Mouse (Mus musculus): ENCODE measurements at regions not wholly inside any gene's neighbourhood (a gene's known extent, or its start where the extent isn't known, plus 50 kb on each side); places are given as distances from the start of the nearest gene placed in this dataset.

DNA sequence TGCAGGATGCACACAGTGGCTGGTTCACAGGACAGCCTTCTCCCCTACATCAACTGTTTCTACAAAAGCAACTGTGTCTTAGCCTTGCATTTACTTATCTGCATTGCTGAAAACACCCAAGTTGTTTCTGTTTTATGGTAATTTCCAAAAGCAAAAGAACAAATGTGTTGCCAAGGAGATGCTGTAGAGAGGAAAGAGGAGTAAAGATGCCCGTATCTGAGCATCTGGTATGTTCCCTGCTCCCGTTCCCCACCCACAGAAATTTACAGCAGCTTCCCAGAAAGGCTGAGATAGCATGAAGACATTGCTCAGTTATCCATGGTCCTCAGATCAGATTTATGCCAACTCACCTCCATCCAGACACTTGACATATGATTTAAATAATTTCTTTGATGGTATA lies 104.5 kb upstream of the Npy2r start:
- no peaks in the 10 kb centered on the region for H3K9me3 ChIP-seq (replicated peaks; ENCODE audit: control insufficient read depth, low read length)
- H3K4me3 ChIP-seq (ENCODE audit: low read depth, low read length) = no peak overlapping the region
- ATAC-seq (replicated peaks; ENCODE audit: insufficient number of reproducible peaks, low FRiP score, low TSS enrichment) = no peak
- 78% methylated on average over 2 of the region's 2 CpGs for WGBS (ENCODE audit: insufficient replicate concordance)
- H3K36me3 ChIP-seq (ENCODE audit: control insufficient read depth, insufficient read depth, low read length) = no peaks in the 10 kb centered on the region
- H3K9ac ChIP-seq (ENCODE audit: low read depth, low read length) = no peak overlapping the region
- no peak overlapping the region for H3K27ac ChIP-seq (ENCODE audit: low read depth, low read length)
- no peaks in the 10 kb centered on the region for H3K4me1 ChIP-seq (ENCODE audit: control insufficient read depth, insufficient read depth, low read length)
- H3K4me2 ChIP-seq = no peak overlapping the region
- no peaks in the 10 kb centered on the region for H3K27me3 ChIP-seq (ENCODE audit: control insufficient read depth, insufficient read depth, low read length)

DNA sequence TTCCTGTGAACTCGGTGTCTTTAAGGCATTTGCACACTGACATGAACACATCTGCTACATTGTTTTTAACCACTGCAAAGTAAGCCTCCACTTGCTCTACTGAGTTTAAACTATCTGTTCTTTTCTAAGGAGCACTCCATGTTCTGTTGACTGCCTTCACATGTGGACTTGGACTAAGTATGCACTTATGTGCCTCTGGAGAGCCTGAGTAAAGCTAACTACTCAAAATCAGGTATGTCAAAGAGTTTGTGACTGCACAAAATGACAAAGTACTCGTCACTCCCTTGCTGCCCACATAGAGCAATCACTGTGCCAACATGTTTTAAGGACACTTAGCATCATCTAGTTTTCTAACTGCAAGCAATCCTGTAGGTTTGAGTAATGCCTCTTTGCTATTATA lies 92.2 kb upstream of the Npy2r start:
- H3K9ac ChIP-seq (ENCODE audit: low read depth, low read length) = no peak overlapping the region
- H3K4me3 ChIP-seq (ENCODE audit: low read depth, low read length) = no peak overlapping the region
- no peaks in the 10 kb centered on the region for H3K9me3 ChIP-seq (replicated peaks; ENCODE audit: control insufficient read depth, low read length)
- no peaks in the 10 kb centered on the region for H3K27me3 ChIP-seq (ENCODE audit: control insufficient read depth, insufficient read depth, low read length)
- H3K4me2 ChIP-seq = no peak overlapping the region
- no peaks in the 10 kb centered on the region for H3K36me3 ChIP-seq (ENCODE audit: control insufficient read depth, insufficient read depth, low read length)
- H3K27ac ChIP-seq (ENCODE audit: low read depth, low read length) = no peak overlapping the region
- ATAC-seq (replicated peaks; ENCODE audit: insufficient number of reproducible peaks, low FRiP score, low TSS enrichment) = no peak
- WGBS (ENCODE audit: insufficient replicate concordance) = 79% methylated on average over 2 of the region's 2 CpGs
- no peaks in the 10 kb centered on the region for H3K4me1 ChIP-seq (ENCODE audit: control insufficient read depth, insufficient read depth, low read length)

- no peak overlapping the region for H3K4me2 ChIP-seq
- no peak overlapping the region for H3K9ac ChIP-seq (ENCODE audit: low read depth, low read length)
- no peaks in the 10 kb centered on the region for H3K9me3 ChIP-seq (replicated peaks; ENCODE audit: control insufficient read depth, low read length)
- ATAC-seq (replicated peaks; ENCODE audit: insufficient number of reproducible peaks, low FRiP score, low TSS enrichment) = peak; percentile 83
- WGBS (ENCODE audit: insufficient replicate concordance) = 7% methylated on average over 3 of the region's 3 CpGs
- H3K36me3 ChIP-seq (ENCODE audit: control insufficient read depth, insufficient read depth, low read length) = no peaks in the 10 kb centered on the region
- no peaks in the 10 kb centered on the region for H3K27me3 ChIP-seq (ENCODE audit: control insufficient read depth, insufficient read depth, low read length)
- H3K4me1 ChIP-seq (ENCODE audit: control insufficient read depth, insufficient read depth, low read length) = no peaks in the 10 kb centered on the region
- no peak overlapping the region for H3K4me3 ChIP-seq (ENCODE audit: low read depth, low read length)
- H3K27ac ChIP-seq (ENCODE audit: low read depth, low read length) = no peak overlapping the region
Measured at GRCm38 (mm10) chr3:82636666-82637065, 88.8 kb upstream of the Npy2r start.

DNA sequence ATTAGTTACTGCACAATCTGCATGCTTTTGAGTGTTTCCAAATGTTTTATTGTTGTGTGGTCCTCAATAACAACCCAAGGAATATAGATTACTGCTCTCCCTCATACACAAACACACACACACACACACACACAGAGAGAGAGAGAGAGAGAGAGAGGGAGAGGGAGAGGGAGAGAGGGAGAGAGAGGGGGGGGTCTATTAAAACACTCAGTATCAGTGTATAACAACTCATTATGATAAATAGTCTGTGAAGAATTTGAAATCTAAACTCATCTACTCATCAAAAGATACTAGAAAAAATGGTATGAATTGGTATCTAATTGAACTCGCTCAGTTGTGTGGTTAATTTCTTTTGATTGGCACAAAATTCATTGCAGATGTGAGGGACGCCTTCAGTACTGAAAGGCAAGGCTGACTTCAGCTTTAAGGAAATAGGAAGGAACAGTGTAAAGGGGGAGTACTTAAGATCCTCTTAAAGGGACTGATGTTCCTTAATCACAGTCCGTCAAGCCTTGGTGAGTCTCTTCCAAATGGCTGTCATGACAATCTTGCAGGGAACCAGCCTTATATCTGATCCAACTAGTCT lies 72.6 kb upstream of the Npy2r start:
- no peak overlapping the region for H3K9ac ChIP-seq (ENCODE audit: low read depth, low read length)
- H3K4me3 ChIP-seq (ENCODE audit: low read depth, low read length) = no peak overlapping the region
- no peaks in the 10 kb centered on the region for H3K9me3 ChIP-seq (replicated peaks; ENCODE audit: control insufficient read depth, low read length)
- no peak overlapping the region for H3K4me2 ChIP-seq
- no peaks in the 10 kb centered on the region for H3K4me1 ChIP-seq (ENCODE audit: control insufficient read depth, insufficient read depth, low read length)
- 65% methylated on average over 3 of the region's 3 CpGs for WGBS (ENCODE audit: insufficient replicate concordance)
- no peak for ATAC-seq (replicated peaks; ENCODE audit: insufficient number of reproducible peaks, low FRiP score, low TSS enrichment)
- H3K36me3 ChIP-seq (ENCODE audit: control insufficient read depth, insufficient read depth, low read length) = no peaks in the 10 kb centered on the region
- no peak overlapping the region for H3K27ac ChIP-seq (ENCODE audit: low read depth, low read length)
- no peaks in the 10 kb centered on the region for H3K27me3 ChIP-seq (ENCODE audit: control insufficient read depth, insufficient read depth, low read length)

DNA sequence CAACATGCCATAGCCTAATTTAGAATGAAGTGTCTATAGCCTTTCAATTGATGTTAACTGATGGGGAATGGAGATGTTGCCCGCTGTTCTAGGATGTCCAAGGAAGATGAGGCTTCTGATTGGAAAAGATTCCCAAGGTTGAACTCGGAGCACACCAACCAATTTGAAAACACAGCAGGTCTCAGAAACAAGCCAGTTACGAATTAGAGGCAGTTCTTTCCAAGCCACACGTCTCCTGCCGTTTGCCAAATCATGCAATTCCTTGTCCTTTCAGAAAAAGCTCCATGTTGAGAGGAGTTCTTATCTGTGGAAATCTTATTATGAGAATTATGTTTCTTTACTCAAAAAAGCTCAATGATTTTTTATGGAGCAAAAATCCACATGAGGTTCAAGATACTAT lies 71.5 kb upstream of the Npy2r start:
- Histone ChIP-seq H3K27me3 (ENCODE audit: control insufficient read depth, insufficient read depth, low read length) (no peaks in the 10 kb centered on the region), H3K4me2 (no peak overlapping the region), H3K9ac (ENCODE audit: low read depth, low read length) (no peak overlapping the region), H3K36me3 (ENCODE audit: control insufficient read depth, insufficient read depth, low read length) (no peaks in the 10 kb centered on the region), H3K4me1 (ENCODE audit: control insufficient read depth, insufficient read depth, low read length) (no peaks in the 10 kb centered on the region), H3K27ac (ENCODE audit: low read depth, low read length) (no peak overlapping the region), H3K9me3 (replicated peaks; ENCODE audit: control insufficient read depth, low read length) (no peaks in the 10 kb centered on the region), H3K4me3 (ENCODE audit: low read depth, low read length) (no peak overlapping the region)
- no peak for ATAC-seq (replicated peaks; ENCODE audit: insufficient number of reproducible peaks, low FRiP score, low TSS enrichment)
- 84% methylated on average over 5 of the region's 5 CpGs for WGBS (ENCODE audit: insufficient replicate concordance)

DNA sequence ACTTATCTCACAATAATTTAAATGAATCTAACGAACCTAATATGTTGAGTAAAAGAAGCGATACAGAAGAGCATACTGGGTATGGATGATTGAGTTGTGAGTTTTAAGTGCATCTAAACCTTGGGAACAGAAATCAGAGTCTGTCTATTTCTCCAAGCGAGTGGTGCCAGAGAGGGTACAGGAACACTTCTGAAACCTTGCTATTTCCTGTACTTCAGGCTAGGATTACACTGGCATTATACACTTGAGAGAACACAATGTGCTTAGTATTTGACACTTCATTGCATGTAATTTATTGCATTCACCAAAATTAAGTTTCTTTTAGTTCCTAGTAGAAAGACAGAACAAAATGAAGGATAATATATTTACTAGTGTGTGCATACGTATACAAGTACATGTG lies 54.0 kb upstream of the Npy2r start:
- Histone ChIP-seq H3K9ac (ENCODE audit: low read depth, low read length) (no peak overlapping the region), H3K4me2 (no peak overlapping the region), H3K9me3 (replicated peaks; ENCODE audit: control insufficient read depth, low read length) (no peaks in the 10 kb centered on the region), H3K27me3 (ENCODE audit: control insufficient read depth, insufficient read depth, low read length) (no peaks in the 10 kb centered on the region), H3K4me3 (ENCODE audit: low read depth, low read length) (no peak overlapping the region), H3K36me3 (ENCODE audit: control insufficient read depth, insufficient read depth, low read length) (no peaks in the 10 kb centered on the region), H3K4me1 (ENCODE audit: control insufficient read depth, insufficient read depth, low read length) (no peaks in the 10 kb centered on the region), H3K27ac (ENCODE audit: low read depth, low read length) (no peak overlapping the region)
- ATAC-seq (replicated peaks; ENCODE audit: insufficient number of reproducible peaks, low FRiP score, low TSS enrichment) = no peak
- 80% methylated on average over 4 of the region's 4 CpGs for WGBS (ENCODE audit: insufficient replicate concordance)

DNA sequence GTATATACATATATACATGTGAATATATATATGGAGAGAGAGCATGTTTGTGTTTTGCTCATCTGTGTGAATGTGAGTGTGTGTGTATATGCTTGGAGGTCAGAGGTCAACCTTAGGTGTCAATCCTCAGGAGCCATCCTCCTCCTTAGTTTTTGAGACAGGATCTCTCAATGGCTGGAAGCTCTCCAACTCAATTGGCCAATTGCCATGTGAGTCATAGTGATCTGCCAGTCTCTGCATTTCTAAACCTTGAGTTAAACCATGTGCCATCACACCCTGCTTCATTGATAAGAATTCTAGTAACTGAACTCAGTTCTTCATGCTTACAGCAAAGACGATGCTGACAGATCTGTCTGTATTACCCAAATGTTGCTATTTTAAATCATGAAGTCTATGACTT lies 50.8 kb upstream of the Npy2r start:
- WGBS (ENCODE audit: insufficient replicate concordance) = 65% methylated on average over 1 of the region's 1 CpGs
- H3K36me3 ChIP-seq (ENCODE audit: control insufficient read depth, insufficient read depth, low read length) = no peaks in the 10 kb centered on the region
- H3K27ac ChIP-seq (ENCODE audit: low read depth, low read length) = no peak overlapping the region
- H3K27me3 ChIP-seq (ENCODE audit: control insufficient read depth, insufficient read depth, low read length) = no peaks in the 10 kb centered on the region
- no peaks in the 10 kb centered on the region for H3K9me3 ChIP-seq (replicated peaks; ENCODE audit: control insufficient read depth, low read length)
- H3K9ac ChIP-seq (ENCODE audit: low read depth, low read length) = no peak overlapping the region
- no peak overlapping the region for H3K4me3 ChIP-seq (ENCODE audit: low read depth, low read length)
- H3K4me1 ChIP-seq (ENCODE audit: control insufficient read depth, insufficient read depth, low read length) = no peaks in the 10 kb centered on the region
- no peak overlapping the region for H3K4me2 ChIP-seq
- ATAC-seq (replicated peaks; ENCODE audit: insufficient number of reproducible peaks, low FRiP score, low TSS enrichment) = no peak

Measured in heart, embryonic 11.5 days (tissue).